Mouse (Mus musculus) left cerebral cortex, postnatal 36 days (tissue): ENCODE measurements around the gene Dnaaf5. TPM values are rescaled to one million over a fixed set of nuclear protein-coding genes. Genes with fewer than 3 reads are reported as not detected.

Experiments used
- DNase-seq, 2 experiments: peaks; one replicate each; pipeline ENCODE4 v3.0.0; 2021 to 2022; ENCODE audit warnings: low spot score in 2 of 2, mixed read lengths in 1 of 2
- intact Hi-C: fragments of 180-260 bp; cut with DNase I; formaldehyde crosslinking; loops from one replicate; pipeline ENCODE4 v1.15.1; 2025
- total RNA-seq, 2 experiments: library from RNA; stranded (reverse); gene quantifications; 2 replicates each; pipeline ENCODE4 v1.2.3; 2021

The Dnaaf5 gene
- total RNA-seq, 2 experiments from 2014 or later, result 6.7 to 7.7 TPM

GRCm38 (mm10) chr5:139214298-139214697 lies 64.3 kb downstream of the Dnaaf5 start:
- intact Hi-C loops, result no loop called here
- no peak for DNase-seq

- DNase-seq, result no peak
- intact Hi-C loops, result no loop called here
Measured at GRCm38 (mm10) chr5:139215184-139215583, 65.2 kb downstream of the Dnaaf5 start.

GRCm38 (mm10) chr5:139216121-139216520 lies 66.1 kb downstream of the Dnaaf5 start:
- intact Hi-C loops, result no loop called here
- DNase-seq, result no peak

GRCm38 (mm10) chr5:139216774-139217173 lies 66.8 kb downstream of the Dnaaf5 start:
- DNase-seq, result no peak
- intact Hi-C loops, result no loop called here

GRCm38 (mm10) chr5:139220006-139220515 lies 70.0 kb downstream of the Dnaaf5 start:
- intact Hi-C loops, result no loop called here
- DNase-seq, result no peak

- intact Hi-C loops, result no loop called here
- no peak for DNase-seq
Measured at GRCm38 (mm10) chr5:139220610-139221009, 70.6 kb downstream of the Dnaaf5 start.

- DNase-seq, result no peak
- intact Hi-C loops, result no loop called here
Measured at GRCm38 (mm10) chr5:139223331-139223730, 73.3 kb downstream of the Dnaaf5 start.

GRCm38 (mm10) chr5:139227236-139227635 lies 77.2 kb downstream of the Dnaaf5 start:
- intact Hi-C loops, result loop anchor here (5.0 kb wide), 1 partner anchor 45 kb away; no protein-coding TSS in a partner anchor
- no peak for DNase-seq

- intact Hi-C loops, result loop anchor here (5.0 kb wide), 1 partner anchor 45 kb away; no protein-coding TSS in a partner anchor
- DNase-seq, result no peak
Measured at GRCm38 (mm10) chr5:139227645-139228044, 77.6 kb downstream of the Dnaaf5 start.

GRCm38 (mm10) chr5:139228318-139228717 lies 78.3 kb downstream of the Dnaaf5 start:
- intact Hi-C loops, result loop anchor here (5.0 kb wide), 1 partner anchor 46 kb away; no protein-coding TSS in a partner anchor
- DNase-seq, result no peak

GRCm38 (mm10) chr5:139229716-139230115 lies 79.7 kb downstream of the Dnaaf5 start:
- intact Hi-C loops, result loop anchor here (5.0 kb wide), 1 partner anchor 47 kb away; no protein-coding TSS in a partner anchor
- no peak for DNase-seq

- no peak for DNase-seq
- intact Hi-C loops, result no loop called here
Measured at GRCm38 (mm10) chr5:139232083-139232482, 82.1 kb downstream of the Dnaaf5 start.

- intact Hi-C loops, result no loop called here
- no peak for DNase-seq
Measured at GRCm38 (mm10) chr5:139234423-139234822, 84.4 kb downstream of the Dnaaf5 start.

Other genes starting within 250 kb of the Dnaaf5 start
- 10 to 100 TPM; 49.1 to 58.9 TPM for gene Pdgfa, start 152.9 kb upstream of the Dnaaf5 start, total RNA-seq
- 100 to 1,000 TPM; 738 to 861 TPM for gene Prkar1b, start 222 bp upstream of the Dnaaf5 start, total RNA-seq
- 100 to 1,000 TPM; 136 to 141 TPM for gene Sun1, start 50.4 kb downstream of the Dnaaf5 start, total RNA-seq
- gene Get4, start 102.1 kb downstream of the Dnaaf5 start, total RNA-seq, result 10 to 100 TPM; 51.5 to 52.9 TPM
- gene Adap1, start 175.4 kb downstream of the Dnaaf5 start, total RNA-seq, result 100 to 1,000 TPM; 260 to 316 TPM
- 10 to 100 TPM; 65.7 to 74.4 TPM for gene Cox19, start 201.2 kb downstream of the Dnaaf5 start, total RNA-seq
- not detected for gene Cyp2w1, start 202.4 kb downstream of the Dnaaf5 start, total RNA-seq
- 10 to 100 TPM; 13.5 to 14.0 TPM for gene Gpr146, start 227.5 kb downstream of the Dnaaf5 start, total RNA-seq